Comparison of ENCODE assay signal across 12 mouse cellular contexts in the genomic region with DNA sequence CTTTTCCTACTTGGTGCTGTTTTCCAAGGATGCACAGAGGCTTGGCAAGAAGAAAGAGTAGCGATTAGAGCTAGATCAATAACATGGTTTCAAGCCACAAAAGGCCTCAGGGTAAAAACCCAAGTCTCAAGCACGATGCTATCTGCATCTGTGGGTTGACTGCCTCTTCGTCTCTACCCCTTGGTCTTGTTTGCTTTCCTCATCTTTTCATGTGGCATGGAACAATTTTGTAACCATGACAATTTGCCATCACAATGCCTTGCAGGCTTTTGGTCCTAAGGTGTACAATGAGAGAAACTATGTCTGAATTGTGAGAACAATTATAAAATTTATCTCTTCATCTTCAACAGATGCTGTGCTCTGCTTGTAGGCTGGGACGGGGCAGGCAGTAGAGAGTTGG.
"Had no signal": no experiment of that assay in that cellular context is flagged by ENCODE, and none has a peak within 500 bp of the region (broad histone marks: within the 10 kb centered on the region; RNA-seq: fewer than 3 reads in every experiment).

No protein-coding gene starts in this region.

- DNase-seq: kidney, adult 11 months; kidney, adult 9 months; kidney, postnatal 10 days; kidney, postnatal 4 days; left cerebral cortex, postnatal 4 days; lung, adult 2 months; lung, postnatal 10 days; lung, postnatal 4 days; midbrain, embryonic 14.5 days; retina, postnatal 1 day; right cerebral cortex, postnatal 4 days; spleen, adult 18-20 months had no signal
